Mouse (Mus musculus) cerebellum, adult 2 months (tissue): ENCODE data around the gene Trim17.

ENCODE experiments used
- CTCF ChIP-seq: fragments of 200-500 bp; IDR thresholded peaks from 2 replicates; pipeline ENCODE4 v1.5.1; 2011; ENCODE audit warnings: low read depth, mild to moderate bottlenecking, control low read depth, low read length, moderate library complexity, borderline replicate concordance; ENCODE audit not compliant: insufficient read depth
- POLR2A ChIP-seq: fragments of 200-500 bp; IDR thresholded peaks from 2 replicates; pipeline ENCODE4 v1.6.1; 2011; ENCODE audit warnings: low read length, control low read depth, borderline replicate concordance; ENCODE audit not compliant: insufficient read depth

DNA sequence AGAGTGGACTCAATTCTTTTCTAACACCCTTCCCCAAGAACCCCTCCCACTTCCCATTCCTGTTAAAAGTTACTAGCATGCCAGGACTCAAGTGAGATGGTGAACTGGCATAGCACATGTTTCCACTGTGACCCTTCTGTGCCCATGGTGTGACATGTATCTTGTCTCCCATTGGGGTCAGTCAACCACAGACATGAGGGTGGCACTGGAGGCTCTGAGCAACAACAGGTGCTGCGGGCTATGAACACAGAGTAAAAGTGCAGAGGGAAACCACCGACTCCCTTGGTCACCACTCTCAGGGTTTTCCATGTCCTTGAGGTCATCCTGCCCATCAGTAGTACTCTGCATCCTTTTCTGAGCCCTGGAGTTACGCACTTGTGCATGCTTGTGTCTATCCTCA, 17.3 kb downstream of the Trim17 start:
- TF ChIP-seq CTCF (no peak), POLR2A (no peak)
